Mouse (Mus musculus): ENCODE measurements around the gene Alx1. TPM values are rescaled to one million over a fixed set of nuclear protein-coding genes. Genes with fewer than 3 reads are reported as not detected.

Alx1 gene
- polyA plus RNA-seq, 1 experiment from 2014 or later = not detected

DNA sequence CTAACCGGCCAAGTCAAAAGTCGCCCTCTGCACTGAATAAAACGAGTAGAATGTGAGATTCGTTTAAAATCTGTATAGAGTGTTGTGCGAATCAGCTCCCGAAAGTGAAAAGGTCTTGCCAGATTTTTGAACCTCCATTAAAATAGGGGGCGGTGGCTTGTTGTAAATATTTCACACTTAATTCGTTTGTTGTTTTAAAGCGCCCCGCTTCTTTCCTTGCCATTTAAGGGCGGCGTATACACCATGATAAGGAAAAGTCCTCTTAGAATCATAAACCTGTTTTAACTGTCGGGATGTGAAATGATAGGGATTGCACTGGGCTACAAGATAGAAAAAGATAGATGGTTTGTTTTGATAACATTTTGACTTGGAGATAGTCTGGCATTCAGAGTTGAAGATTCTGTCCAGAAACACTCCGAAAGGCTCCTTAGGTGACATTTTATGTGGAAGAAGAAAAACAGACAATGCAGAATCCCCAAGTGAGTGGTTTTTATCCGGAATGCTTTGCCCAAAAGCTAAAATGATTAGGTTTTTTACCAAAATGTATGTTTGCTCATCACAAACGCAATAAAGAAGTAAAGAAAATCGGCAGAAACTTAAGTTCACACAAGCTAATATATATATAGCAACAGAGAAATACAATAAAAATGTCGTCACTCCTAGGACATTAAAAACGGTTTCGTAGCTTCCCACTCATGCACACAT is 2.6 kb downstream of the Alx1 start:
- WGBS = under 1% methylated on average over 20 of the region's 20 CpGs
- Histone ChIP-seq H3K9ac (no peak overlapping the region), H3K27me3 (ENCODE audit: control insufficient read depth, insufficient read depth, low read length) (peaks cover 78% of the 10 kb centered on the region), H3K36me3 (replicated peaks; ENCODE audit: control insufficient read depth, insufficient read depth) (no peaks in the 10 kb centered on the region), H3K4me1 (replicated peaks; ENCODE audit: control insufficient read depth, insufficient read depth, low read length) (no peaks in the 10 kb centered on the region; the same call in 1 of the 2 replicates), H3K27ac (no peak overlapping the region), H3K4me2 (replicated peaks) (no peak overlapping the region), H3K9me3 (ENCODE audit: control insufficient read depth, low read length) (no peaks in the 10 kb centered on the region), H3K4me3 (replicated peaks; ENCODE audit: low read length) (no peak overlapping the region)
- peak; percentile 65 for DNase-seq (ENCODE audit: low spot score)
- ATAC-seq (ENCODE audit: low FRiP score) = no peak

DNA sequence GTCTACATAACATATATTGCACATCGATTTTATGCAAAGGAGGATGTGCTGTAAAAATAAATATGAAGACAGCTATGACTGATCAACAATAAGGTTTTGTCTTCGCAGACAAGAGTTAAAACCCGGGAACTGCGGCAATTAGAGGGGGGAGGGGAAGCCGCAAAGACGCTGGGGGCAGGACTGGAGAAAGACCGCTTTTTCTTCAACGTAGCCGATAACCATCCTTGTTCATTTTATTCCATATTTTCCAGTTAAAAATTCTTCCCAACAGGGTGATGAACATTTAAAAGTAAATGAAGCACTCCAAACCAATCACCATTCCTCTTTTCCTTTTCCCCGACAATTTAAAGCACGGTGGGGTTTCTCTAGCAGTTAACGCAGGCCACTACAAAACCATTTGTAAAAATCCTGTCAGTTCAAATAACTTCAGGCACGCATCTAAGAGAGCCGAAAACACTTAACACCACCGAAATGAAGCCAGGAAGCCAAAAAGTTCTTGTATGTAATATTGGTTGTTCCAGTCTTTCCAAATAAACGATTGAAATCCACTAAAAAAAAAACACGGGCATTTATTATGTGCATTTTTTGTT is 3.3 kb downstream of the Alx1 start:
- H3K4me1 ChIP-seq (replicated peaks; ENCODE audit: control insufficient read depth, insufficient read depth, low read length) = no peaks in the 10 kb centered on the region; the same call in 1 of the 2 replicates
- DNase-seq (ENCODE audit: low spot score) (peak; percentile 65), ATAC-seq (ENCODE audit: low FRiP score) (no peak)
- H3K4me3 ChIP-seq (replicated peaks; ENCODE audit: low read length) = no peak overlapping the region
- no peak overlapping the region for H3K9ac ChIP-seq
- H3K4me2 ChIP-seq (replicated peaks) = no peak overlapping the region
- peaks cover 73% of the 10 kb centered on the region for H3K27me3 ChIP-seq (ENCODE audit: control insufficient read depth, insufficient read depth, low read length)
- H3K36me3 ChIP-seq (replicated peaks; ENCODE audit: control insufficient read depth, insufficient read depth) = no peaks in the 10 kb centered on the region
- H3K9me3 ChIP-seq (ENCODE audit: control insufficient read depth, low read length) = no peaks in the 10 kb centered on the region
- under 1% methylated on average over 17 of the region's 17 CpGs for WGBS
- no peak overlapping the region for H3K27ac ChIP-seq

DNA sequence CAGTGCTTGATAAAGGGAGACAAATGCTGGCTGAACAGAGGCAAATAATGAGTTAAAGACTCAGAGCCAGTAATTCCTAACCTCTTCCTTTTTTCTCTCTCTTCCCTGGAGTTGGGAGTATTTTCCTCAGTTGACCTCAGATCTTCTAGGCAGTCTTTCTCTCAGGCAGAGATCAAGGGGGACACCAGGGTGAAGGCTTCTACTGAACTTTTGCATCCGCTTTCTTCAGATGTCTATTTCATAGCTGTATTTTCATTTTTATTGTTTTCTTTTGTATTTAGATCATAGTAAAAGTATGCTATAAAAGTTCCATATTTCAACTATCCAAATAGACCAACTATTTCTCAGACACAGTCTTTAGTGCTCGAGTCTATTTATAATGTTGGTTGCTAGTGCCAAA is 27.5 kb downstream of the Alx1 start:
- WGBS = 86% methylated on average over 2 of the region's 2 CpGs
- Histone ChIP-seq H3K4me1 (replicated peaks; ENCODE audit: control insufficient read depth, insufficient read depth, low read length) (no peaks in the 10 kb centered on the region), H3K36me3 (replicated peaks; ENCODE audit: control insufficient read depth, insufficient read depth) (no peaks in the 10 kb centered on the region), H3K9ac (no peak overlapping the region), H3K27ac (no peak overlapping the region), H3K27me3 (ENCODE audit: control insufficient read depth, insufficient read depth, low read length) (no peaks in the 10 kb centered on the region), H3K4me3 (replicated peaks; ENCODE audit: low read length) (no peak overlapping the region), H3K4me2 (replicated peaks) (no peak overlapping the region), H3K9me3 (ENCODE audit: control insufficient read depth, low read length) (no peaks in the 10 kb centered on the region)
- no peak for DNase-seq (ENCODE audit: low spot score)
- no peak for ATAC-seq (ENCODE audit: low FRiP score)

DNA sequence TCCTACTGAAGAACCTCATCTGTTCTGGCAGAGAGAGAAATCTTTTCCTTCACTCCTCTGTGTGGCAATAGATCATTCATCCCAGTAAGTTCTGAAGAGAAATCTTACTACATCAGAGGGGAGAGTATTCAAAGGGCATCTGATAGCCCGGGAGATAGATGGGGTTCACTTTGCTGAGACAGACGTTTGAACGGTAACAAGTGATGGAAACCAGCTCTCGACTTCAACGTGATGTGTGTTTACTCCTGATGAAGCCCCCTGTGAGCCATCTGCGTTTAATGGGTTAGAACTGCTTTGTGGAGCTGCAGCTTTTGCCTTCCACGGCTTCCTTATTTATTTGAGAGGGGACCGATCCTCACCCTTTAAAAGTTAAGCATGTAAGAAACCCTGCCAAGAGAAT is 29.1 kb downstream of the Alx1 start:
- H3K4me2 ChIP-seq (replicated peaks) = no peak overlapping the region
- no peak overlapping the region for H3K4me3 ChIP-seq (replicated peaks; ENCODE audit: low read length)
- H3K9me3 ChIP-seq (ENCODE audit: control insufficient read depth, low read length) = no peaks in the 10 kb centered on the region
- no peaks in the 10 kb centered on the region for H3K27me3 ChIP-seq (ENCODE audit: control insufficient read depth, insufficient read depth, low read length)
- H3K36me3 ChIP-seq (replicated peaks; ENCODE audit: control insufficient read depth, insufficient read depth) = no peaks in the 10 kb centered on the region
- H3K4me1 ChIP-seq (replicated peaks; ENCODE audit: control insufficient read depth, insufficient read depth, low read length) = no peaks in the 10 kb centered on the region
- DNase-seq (ENCODE audit: low spot score) = no peak
- no peak for ATAC-seq (ENCODE audit: low FRiP score)
- 61% methylated on average over 8 of the region's 8 CpGs for WGBS
- H3K9ac ChIP-seq = no peak overlapping the region
- H3K27ac ChIP-seq = no peak overlapping the region

DNA sequence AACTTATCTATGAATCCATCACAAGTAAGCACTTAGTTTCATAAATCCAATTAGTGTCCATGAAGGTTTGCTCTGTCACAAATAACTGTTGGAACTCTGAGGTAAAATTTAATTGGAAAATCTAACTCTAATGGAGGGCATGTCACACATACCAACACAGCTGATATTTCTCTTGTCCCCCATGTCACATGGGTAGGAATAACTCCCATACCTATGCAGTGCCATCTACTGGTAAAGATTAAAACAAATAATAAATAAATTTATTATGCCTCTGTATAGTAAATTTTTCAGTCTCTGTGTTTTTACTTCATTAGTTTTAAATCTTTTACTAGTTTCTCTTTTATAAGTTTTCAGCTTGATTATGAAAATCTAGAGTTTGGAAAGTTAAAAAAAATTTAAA is 30.4 kb downstream of the Alx1 start:
- Histone ChIP-seq H3K27ac (no peak overlapping the region), H3K4me3 (replicated peaks; ENCODE audit: low read length) (no peak overlapping the region), H3K4me2 (replicated peaks) (no peak overlapping the region), H3K36me3 (replicated peaks; ENCODE audit: control insufficient read depth, insufficient read depth) (no peaks in the 10 kb centered on the region), H3K9me3 (ENCODE audit: control insufficient read depth, low read length) (no peaks in the 10 kb centered on the region), H3K9ac (no peak overlapping the region), H3K4me1 (replicated peaks; ENCODE audit: control insufficient read depth, insufficient read depth, low read length) (no peaks in the 10 kb centered on the region), H3K27me3 (ENCODE audit: control insufficient read depth, insufficient read depth, low read length) (no peaks in the 10 kb centered on the region)
- DNase-seq (ENCODE audit: low spot score) = no peak
- no peak for ATAC-seq (ENCODE audit: low FRiP score)

DNA sequence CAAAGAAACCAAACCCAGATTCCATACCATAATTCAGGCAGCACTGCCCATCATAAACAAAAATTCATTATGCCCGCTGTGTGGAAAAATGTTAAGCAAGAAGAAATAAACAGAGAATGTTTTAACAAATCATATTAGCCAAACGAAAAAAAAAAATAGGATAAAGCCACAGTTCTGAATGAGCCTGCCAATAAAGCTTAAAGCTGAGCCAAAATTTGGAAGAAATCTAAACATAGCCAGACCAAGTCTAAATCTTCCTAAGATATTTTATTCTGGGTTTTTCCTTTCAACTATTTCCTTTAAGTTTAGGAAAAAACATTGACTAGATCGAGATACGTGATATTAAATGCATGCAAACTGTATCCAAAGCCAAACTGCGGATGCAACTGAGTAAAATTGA is 54.9 kb downstream of the Alx1 start:
- H3K27ac ChIP-seq = no peak overlapping the region
- H3K36me3 ChIP-seq (replicated peaks; ENCODE audit: control insufficient read depth, insufficient read depth) = no peaks in the 10 kb centered on the region
- DNase-seq (ENCODE audit: low spot score) = no peak
- H3K9ac ChIP-seq = no peak overlapping the region
- no peaks in the 10 kb centered on the region for H3K4me1 ChIP-seq (replicated peaks; ENCODE audit: control insufficient read depth, insufficient read depth, low read length)
- no peak overlapping the region for H3K4me2 ChIP-seq (replicated peaks)
- H3K27me3 ChIP-seq (ENCODE audit: control insufficient read depth, insufficient read depth, low read length) = no peaks in the 10 kb centered on the region
- no peak overlapping the region for H3K4me3 ChIP-seq (replicated peaks; ENCODE audit: low read length)
- WGBS = 93% methylated on average over 5 of the region's 5 CpGs
- H3K9me3 ChIP-seq (ENCODE audit: control insufficient read depth, low read length) = no peaks in the 10 kb centered on the region
- no peak for ATAC-seq (ENCODE audit: low FRiP score)

DNA sequence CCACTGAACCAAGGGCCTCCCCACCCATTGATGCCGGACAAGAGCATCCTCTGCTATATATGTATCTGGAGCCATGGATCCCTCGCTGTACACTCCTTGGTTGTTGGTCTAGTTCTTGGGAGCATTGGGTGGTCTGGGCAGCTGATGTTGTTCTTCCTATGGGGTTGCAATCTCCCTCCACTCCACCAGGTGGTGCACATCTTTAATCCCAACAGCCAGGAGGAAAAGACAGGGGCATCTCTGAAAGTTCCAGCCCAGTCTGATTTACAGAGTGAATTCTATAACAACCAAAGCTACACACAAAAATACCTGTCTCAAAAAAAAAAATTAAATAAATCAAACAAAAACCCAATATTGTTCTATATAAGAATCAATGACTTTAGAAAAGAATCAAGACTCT is 70.4 kb downstream of the Alx1 start:
- Histone ChIP-seq H3K4me1 (replicated peaks; ENCODE audit: control insufficient read depth, insufficient read depth, low read length) (no peaks in the 10 kb centered on the region), H3K4me2 (replicated peaks) (no peak overlapping the region), H3K9me3 (ENCODE audit: control insufficient read depth, low read length) (no peaks in the 10 kb centered on the region), H3K27ac (no peak overlapping the region), H3K4me3 (replicated peaks; ENCODE audit: low read length) (no peak overlapping the region), H3K9ac (no peak overlapping the region), H3K27me3 (ENCODE audit: control insufficient read depth, insufficient read depth, low read length) (no peaks in the 10 kb centered on the region), H3K36me3 (replicated peaks; ENCODE audit: control insufficient read depth, insufficient read depth) (no peaks in the 10 kb centered on the region)
- DNase-seq (ENCODE audit: low spot score) (no peak), ATAC-seq (ENCODE audit: low FRiP score) (no peak)
- WGBS = 87% methylated on average over 2 of the region's 2 CpGs

Other genes with a start within 250 kb of the Alx1 start
- gene Lrriq1, start 206.1 kb upstream of the Alx1 start, polyA plus RNA-seq (2014; fragmentation: Nextera tagmentation; extraction: Ambion mirVana) = 4.7 and 7.3 TPM in 2 replicates